9 mouse cellular contexts compared by ENCODE assay signal in genomic region chr9:13497690-13498333, GRCm38 (mm10). TPM values are rescaled to one million over a fixed set of nuclear protein-coding genes. Genes with fewer than 3 reads are reported as not detected.
DNase-seq lines count a peak whose midpoint lies in the region; ATAC-seq lines count a peak whose summit lies in the region.
"Had no signal": no experiment of that assay in that cellular context is flagged by ENCODE, and none has a peak within 500 bp of the region (broad histone marks: within the 10 kb centered on the region; RNA-seq: fewer than 3 reads in every experiment).

No protein-coding gene starts in this region.

- H3K9me3 ChIP-seq in neural tube, embryonic 12.5 days, result no peaks in the 10 kb centered on the region
- H3K9me3 ChIP-seq in heart, embryonic 10.5 days, result no peaks in the 10 kb centered on the region
- no peaks in the 10 kb centered on the region for H3K9me3 ChIP-seq in limb, embryonic 10.5 days (replicated peaks)
- H3K9me3 ChIP-seq: liver, embryonic 13.5 days had no signal

- no peaks in the 10 kb centered on the region for H3K36me3 ChIP-seq in neural tube, embryonic 12.5 days
- no peaks in the 10 kb centered on the region for H3K36me3 ChIP-seq in heart, embryonic 10.5 days
- no peaks in the 10 kb centered on the region for H3K36me3 ChIP-seq in limb, embryonic 10.5 days
- H3K36me3 ChIP-seq: liver, embryonic 13.5 days had no signal

- no peaks in the 10 kb centered on the region for H3K27me3 ChIP-seq in neural tube, embryonic 12.5 days (replicated peaks)
- no peaks in the 10 kb centered on the region for H3K27me3 ChIP-seq in heart, embryonic 10.5 days (ENCODE audit: insufficient read depth, poor library complexity, severe bottlenecking)
- H3K27me3 ChIP-seq in limb, embryonic 10.5 days (ENCODE audit: low read depth, poor library complexity, severe bottlenecking), result no peaks in the 10 kb centered on the region
- H3K27me3 ChIP-seq: liver, embryonic 13.5 days had no signal

- 0 out of 2 replicates have a peak, but pooled peaks cover 2% of the 10 kb centered on the region for H3K4me1 ChIP-seq in neural tube, embryonic 12.5 days
- peaks cover 29% of the 10 kb centered on the region for H3K4me1 ChIP-seq in heart, embryonic 10.5 days
- H3K4me1 ChIP-seq in limb, embryonic 10.5 days, result peaks cover 16% of the 10 kb centered on the region
- H3K4me1 ChIP-seq: liver, embryonic 13.5 days had no signal

- WGBS in neural tube, embryonic 12.5 days, result 78% methylated on average over 7 of the region's 7 CpGs
- WGBS in heart, embryonic 10.5 days, result 45% methylated on average over 7 of the region's 7 CpGs
- WGBS in limb, embryonic 10.5 days, result 73% methylated on average over 7 of the region's 7 CpGs

- H3K27ac ChIP-seq in neural tube, embryonic 12.5 days, result no peak overlapping the region
- H3K27ac ChIP-seq in heart, embryonic 10.5 days, result peak overlapping the region; percentile 78
- H3K27ac ChIP-seq in limb, embryonic 10.5 days, result peak overlapping the region; percentile 75
- H3K27ac ChIP-seq: liver, embryonic 13.5 days had no signal

- no peak overlapping the region for H3K4me2 ChIP-seq in neural tube, embryonic 12.5 days (replicated peaks)
- H3K4me2 ChIP-seq: liver, embryonic 13.5 days had no signal

- H3K9ac ChIP-seq in neural tube, embryonic 12.5 days, result no peak overlapping the region
- H3K9ac ChIP-seq: liver, embryonic 13.5 days had no signal

- H3K4me3 ChIP-seq in neural tube, embryonic 12.5 days, result no peak overlapping the region
- H3K4me3 ChIP-seq in heart, embryonic 10.5 days, result no peak overlapping the region
- H3K4me3 ChIP-seq in limb, embryonic 10.5 days, result no peak overlapping the region
- H3K4me3 ChIP-seq: liver, embryonic 13.5 days had no signal

- no peak for DNase-seq in neural tube, embryonic 10.5 days (ENCODE audit: extremely low spot score, low spot score)
- DNase-seq in heart, embryonic 10.5 days (ENCODE audit: low spot score), result peak; percentile 87
- peak; percentile 45 for DNase-seq in limb, embryonic 10.5 days (ENCODE audit: low spot score)
- peak; percentile 80 for DNase-seq in urinary bladder, postnatal 36 days (ENCODE audit: low spot score in 2 of 2)
- DNase-seq in B cell, adult 2 months, result no peak
- DNase-seq in right cerebral cortex, adult 2 months (ENCODE audit: low spot score in 2 of 2), result no peak
- DNase-seq: liver, embryonic 13.5 days had no signal

- ATAC-seq in neural tube, embryonic 12.5 days (ENCODE audit: low FRiP score, low read depth), result peak; percentile 37; the same call in 1 of the 2 replicates
- ATAC-seq in cerebellum, adult (ENCODE audit: insufficient number of reproducible peaks, low FRiP score, low TSS enrichment), result no peak

RNA-seq across cellular contexts. Expression of gene Gm17571, which starts 51.3 kb away (rescaled TPM):
- polyA plus RNA-seq in neural tube, embryonic 12.5 days (2016; fragmentation: Nextera tagmentation; extraction: Ambion mirVana), result not detected in 2 replicates
- polyA plus RNA-seq in heart, embryonic 10.5 days (2016; fragmentation: Nextera tagmentation; extraction: Ambion mirVana), result not detected in 2 replicates
- not detected in 2 replicates for polyA plus RNA-seq in limb, embryonic 10.5 days (2016; fragmentation: Nextera tagmentation; extraction: Ambion mirVana)
- polyA plus RNA-seq: liver, embryonic 13.5 days had no signal

Comparison
In these comparisons a context has a peak if more than half of its experiments do, and no peak if none do; other contexts are left out.
1. DNase-seq: peak in heart, embryonic 10.5 days (single experiment), limb, embryonic 10.5 days (single experiment) and urinary bladder, postnatal 36 days (2 of 2); none in neural tube, embryonic 10.5 days (single experiment), B cell, adult 2 months (0 of 2) and right cerebral cortex, adult 2 months (0 of 2).